Mouse (Mus musculus) heart, embryonic 16.5 days (tissue): ENCODE results near the gene Lamtor2. TPM values are rescaled to one million over a fixed set of nuclear protein-coding genes. Genes with fewer than 3 reads are reported as not detected.
A peak's percentile ranks its signal among the peaks of the same experiment; 100 is the strongest.
"Not testable (repeated sequence)": the region's sequence is repeated elsewhere in the genome, so short reads cannot be mapped to it uniquely, and the experiment has no call there.

Experiments
- ATAC-seq: fragments of 200-750 bp; cut with Nextera tagmentation; replicated peaks from 2 replicates; pipeline ENCODE4 v1.8.0; 2017; ENCODE audit warnings: moderate number of reproducible peaks; ENCODE audit not compliant: insufficient read depth, low FRiP score; ENCODE audit errors: extremely low read depth
- H3K27ac ChIP-seq: fragments of 300-500 bp; sonication (generic); 2 replicates; pipeline ENCODE4 v1.5.1; 2014; ENCODE audit warnings: mild to moderate bottlenecking, low read length, control low read depth, moderate library complexity
- H3K27me3 ChIP-seq: fragments of 300-500 bp; sonication (generic); 2 replicates; pipeline ENCODE4 v1.6.1; 2014; ENCODE audit warnings: low read length, mixed read lengths; ENCODE audit not compliant: control insufficient read depth, insufficient read depth
- H3K36me3 ChIP-seq: fragments of 300-500 bp; sonication (generic); 2 replicates; pipeline ENCODE4 v1.6.1; 2014; ENCODE audit not compliant: control insufficient read depth, insufficient read depth
- H3K4me1 ChIP-seq: fragments of 300-500 bp; sonication (generic); 2 replicates; pipeline ENCODE4 v1.6.1; 2014; ENCODE audit warnings: low read length, mixed read lengths; ENCODE audit not compliant: control insufficient read depth, insufficient read depth
- H3K4me2 ChIP-seq: fragments of 300-500 bp; sonication (generic); 2 replicates; pipeline ENCODE4 v1.6.1; 2014; ENCODE audit warnings: low read depth, mild to moderate bottlenecking, control low read depth, low read length
- H3K4me3 ChIP-seq: fragments of 300-500 bp; sonication (generic); 2 replicates; pipeline ENCODE4 v1.5.1; 2014; ENCODE audit warnings: mild to moderate bottlenecking, control low read depth, low read length
- H3K9ac ChIP-seq: fragments of 300-500 bp; sonication (generic); 2 replicates; pipeline ENCODE4 v1.6.1; 2014; ENCODE audit warnings: low read length, control low read depth
- H3K9me3 ChIP-seq: fragments of 300-500 bp; sonication (generic); replicated peaks from 2 replicates; pipeline ENCODE4 v1.6.1; 2016; ENCODE audit warnings: low read length; ENCODE audit not compliant: control insufficient read depth
- WGBS: fragments of 180-500 bp; shearing (Covaris S2); extraction: QIAGEN DNeasy Blood & Tissue Kit; methylation state at CpG from one replicate; pipeline ENCODE4 v1.1.7; 2014; 5-methylcytosine and 5-hydroxymethylcytosine counted together
- polyA plus RNA-seq: library from polyadenylated mRNA; unstranded; fragments of >200 nt; fragmentation: Nextera tagmentation; extraction: Ambion mirVana; gene quantifications from 2 replicates; pipeline ENCODE4 v1.2.1, GENCODE M21; 2015

Lamtor2 gene
- polyA plus RNA-seq, 1 experiment from 2014 or later, result 139 TPM

DNA sequence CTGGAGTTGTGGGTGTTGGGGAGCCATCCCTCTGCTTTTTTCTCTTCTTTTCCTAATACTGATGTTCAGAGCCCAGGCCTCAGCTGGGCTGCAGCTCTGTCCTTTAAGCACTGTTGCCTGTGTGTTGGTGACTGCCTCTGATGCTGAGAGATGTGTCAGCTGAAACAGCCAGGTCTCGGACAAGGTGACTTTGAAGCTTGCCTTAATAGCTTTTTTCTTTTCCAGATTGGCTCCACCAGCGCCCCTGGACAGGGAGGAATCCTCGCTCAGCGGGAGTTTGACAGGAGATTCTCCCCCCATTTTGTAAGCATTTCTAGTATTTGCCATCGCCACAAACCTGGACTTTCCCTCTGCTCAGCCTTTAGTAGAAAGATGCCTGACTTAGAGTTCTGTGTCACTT, 33.8 kb upstream of the Lamtor2 start:
- no peaks in the 10 kb centered on the region for H3K9me3 ChIP-seq
- peaks cover 38% of the 10 kb centered on the region for H3K36me3 ChIP-seq
- no peak for ATAC-seq
- WGBS, result 92% methylated on average over 5 of the region's 5 CpGs
- peaks cover 2% of the 10 kb centered on the region; the same call in 1 of the 2 replicates for H3K4me1 ChIP-seq
- no peak overlapping the region for H3K4me3 ChIP-seq
- H3K27ac ChIP-seq, result no peak overlapping the region
- H3K4me2 ChIP-seq, result no peak overlapping the region
- no peaks in the 10 kb centered on the region for H3K27me3 ChIP-seq
- no peak overlapping the region for H3K9ac ChIP-seq

- H3K4me2 ChIP-seq, result no peak overlapping the region
- no peak overlapping the region for H3K4me3 ChIP-seq
- WGBS, result 83% methylated on average over 6 of the region's 6 CpGs
- H3K36me3 ChIP-seq, result peaks cover 40% of the 10 kb centered on the region
- no peak overlapping the region for H3K27ac ChIP-seq
- H3K27me3 ChIP-seq, result no peaks in the 10 kb centered on the region
- peaks cover 3% of the 10 kb centered on the region; the same call in 1 of the 2 replicates for H3K4me1 ChIP-seq
- H3K9ac ChIP-seq, result no peak overlapping the region
- no peak for ATAC-seq
- H3K9me3 ChIP-seq, result no peaks in the 10 kb centered on the region
Observed at GRCm38 (mm10) chr3:88585769-88586168, 32.9 kb upstream of the Lamtor2 start.

DNA sequence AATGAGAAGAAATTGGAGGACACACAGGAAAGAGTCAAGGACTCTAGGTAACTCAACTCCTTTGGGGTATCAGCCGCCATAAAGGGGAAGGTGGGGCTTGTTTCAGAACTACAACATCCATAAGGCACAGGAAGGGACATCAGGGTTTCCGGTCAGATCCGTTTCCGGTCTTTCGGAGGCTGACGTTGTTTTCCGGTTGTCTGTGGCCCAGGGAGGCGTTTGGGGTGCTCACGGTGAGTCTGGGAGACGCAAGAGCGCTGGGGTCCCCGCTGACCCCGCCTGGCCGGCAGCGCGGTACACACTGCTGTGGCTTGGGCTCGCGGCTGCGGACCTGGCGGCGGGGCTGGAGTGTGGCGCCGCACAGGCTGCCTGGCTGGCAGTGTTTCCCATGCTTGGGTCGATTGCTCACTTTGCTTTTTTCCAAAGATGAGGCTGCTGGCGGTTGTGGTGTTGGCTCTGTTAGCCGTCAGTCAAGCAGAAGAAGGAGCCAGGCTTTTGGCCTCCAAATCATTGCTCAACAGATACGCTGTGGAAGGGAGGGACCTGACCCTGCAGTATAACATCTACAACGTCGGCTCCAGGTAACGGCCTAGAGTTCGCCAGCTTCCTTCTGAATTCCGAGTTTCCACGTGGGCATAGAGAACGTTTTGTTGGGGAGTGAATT, 26.7 kb upstream of the Lamtor2 start:
- Histone ChIP-seq H3K4me3 (peak overlapping the region; percentile 89), H3K4me2 (peak overlapping the region; percentile 95), H3K4me1 (peaks cover 9% of the 10 kb centered on the region), H3K9ac (peak overlapping the region; percentile 89), H3K27ac (peak overlapping the region; percentile 75), H3K9me3 (no peaks in the 10 kb centered on the region), H3K36me3 (peaks cover 17% of the 10 kb centered on the region; the same call in 1 of the 2 replicates), H3K27me3 (no peaks in the 10 kb centered on the region)
- under 1% methylated on average over 34 of the region's 34 CpGs for WGBS
- ATAC-seq, result peak; percentile 85

- peaks cover 9% of the 10 kb centered on the region for H3K4me1 ChIP-seq
- H3K27ac ChIP-seq, result no peak overlapping the region; the same call in 1 of the 2 replicates
- H3K27me3 ChIP-seq, result no peaks in the 10 kb centered on the region
- H3K9me3 ChIP-seq, result no peaks in the 10 kb centered on the region
- H3K36me3 ChIP-seq, result peaks cover 16% of the 10 kb centered on the region; the same call in 1 of the 2 replicates
- 46% methylated on average over 8 of the region's 8 CpGs for WGBS
- no peak for ATAC-seq
- peak overlapping the region; percentile 95 for H3K4me2 ChIP-seq
- H3K9ac ChIP-seq, result peak overlapping the region; percentile 89
- H3K4me3 ChIP-seq, result peak overlapping the region; percentile 89
Observed at GRCm38 (mm10) chr3:88578498-88579424, 25.9 kb upstream of the Lamtor2 start.

- not testable (repeated sequence) for H3K36me3 ChIP-seq, ATAC-seq
- WGBS, result 74% methylated on average over 5 of the region's 5 CpGs
Observed at GRCm38 (mm10) chr3:88577846-88578245, 25.0 kb upstream of the Lamtor2 start.

GRCm38 (mm10) chr3:88575540-88575939, 22.7 kb upstream of the Lamtor2 start, which contains the start of gene Ssr2:
Ssr2 (plus strand) TSS chr3:88575876.
- WGBS, result 85% methylated on average over 3 of the region's 3 CpGs
- no peak for ATAC-seq

More at GRCm38 (mm10) chr3:88577846-88578245, 25.0 kb upstream of the Lamtor2 start:
- H3K27me3 ChIP-seq, H3K27ac ChIP-seq, H3K4me3 ChIP-seq, H3K9ac ChIP-seq, H3K9me3 ChIP-seq, H3K4me1 ChIP-seq, H3K4me2 ChIP-seq: not testable (repeated sequence)

GRCm38 (mm10) chr3:88573810-88574209, 20.9 kb upstream of the Lamtor2 start:
- Histone ChIP-seq H3K9me3 (no peaks in the 10 kb centered on the region), H3K27ac (no peak overlapping the region), H3K36me3 (peaks cover 12% of the 10 kb centered on the region), H3K4me2 (no peak overlapping the region), H3K4me1 (no peaks in the 10 kb centered on the region), H3K9ac (no peak overlapping the region), H3K27me3 (no peaks in the 10 kb centered on the region), H3K4me3 (no peak overlapping the region)
- WGBS, result 75% methylated on average over 2 of the region's 2 CpGs
- no peak for ATAC-seq

More at GRCm38 (mm10) chr3:88575540-88575939, 22.7 kb upstream of the Lamtor2 start, which contains the start of gene Ssr2:
- Histone ChIP-seq H3K4me3 (no peak within 1 kb of the TSS), H3K27ac (no peak within 1 kb of the TSS), H3K4me1 (peaks cover 6% of the 10 kb centered on the region), H3K36me3 (no peaks in the 10 kb centered on the region), H3K9ac (no peak within 1 kb of the TSS), H3K4me2 (no peak within 1 kb of the TSS), H3K27me3 (no peaks in the 10 kb centered on the region), H3K9me3 (no peaks in the 10 kb centered on the region)

- Histone ChIP-seq H3K9me3 (no peaks in the 10 kb centered on the region), H3K9ac (no peak overlapping the region), H3K4me3 (no peak overlapping the region), H3K4me1 (no peaks in the 10 kb centered on the region), H3K36me3 (peaks cover 20% of the 10 kb centered on the region), H3K27me3 (no peaks in the 10 kb centered on the region), H3K4me2 (no peak overlapping the region), H3K27ac (no peak overlapping the region)
- WGBS, result 65% methylated on average over 2 of the region's 2 CpGs
- no peak for ATAC-seq
Observed at GRCm38 (mm10) chr3:88572835-88573234, 20.0 kb upstream of the Lamtor2 start.

DNA sequence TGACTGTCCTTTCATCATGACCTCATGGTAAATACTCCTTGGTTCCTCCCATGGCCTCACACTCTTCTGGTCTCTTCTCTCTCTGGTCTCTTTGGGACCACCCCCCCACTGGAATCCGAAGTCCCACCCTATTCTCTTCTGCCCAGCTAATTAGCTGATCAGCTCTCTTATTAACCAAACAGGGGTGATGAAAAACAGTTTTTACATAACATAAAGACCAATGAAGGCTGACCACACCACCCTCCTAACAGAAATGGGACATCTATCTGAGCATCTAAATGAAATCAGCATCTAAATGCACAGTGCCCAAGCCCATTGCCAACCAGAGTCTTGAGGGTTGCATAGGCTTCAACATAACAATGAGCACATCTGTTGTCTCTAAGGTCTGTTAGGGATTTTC, 19.0 kb upstream of the Lamtor2 start:
- ATAC-seq, result no peak
- 92% methylated on average over 1 of the region's 1 CpGs for WGBS
- Histone ChIP-seq H3K4me1 (no peaks in the 10 kb centered on the region), H3K36me3 (peaks cover 26% of the 10 kb centered on the region), H3K4me3 (no peak overlapping the region), H3K9ac (no peak overlapping the region), H3K27me3 (no peaks in the 10 kb centered on the region), H3K9me3 (no peaks in the 10 kb centered on the region), H3K27ac (no peak overlapping the region), H3K4me2 (no peak overlapping the region)
